Mouse (Mus musculus) cerebellum, postnatal 10 days (tissue): Measurements from ENCODE around the gene Tmem184b.

Experiments
- DNase-seq, 2 experiments: peaks; one replicate each; pipeline ENCODE4 v3.0.0; 2021; ENCODE audit warnings: mixed read lengths in 2 of 2

The Tmem184b gene

GRCm38 (mm10) chr15:79333409-79333808 lies 70.0 kb downstream of the Tmem184b start:
- no peak for DNase-seq

- no peak for DNase-seq
Measured at GRCm38 (mm10) chr15:79330521-79330920, 72.8 kb downstream of the Tmem184b start.

GRCm38 (mm10) chr15:79329979-79330363 lies 73.4 kb downstream of the Tmem184b start:
- DNase-seq = no peak

- DNase-seq = peak in 1 of 2 experiments; percentile 40
Measured at GRCm38 (mm10) chr15:79329346-79329978, 73.9 kb downstream of the Tmem184b start.

- DNase-seq = no peak
Measured at GRCm38 (mm10) chr15:79328939-79329275, 74.5 kb downstream of the Tmem184b start.

GRCm38 (mm10) chr15:79328058-79328938 lies 75.1 kb downstream of the Tmem184b start, which contains the start of gene Pla2g6:
Gene Pla2g6, minus strand, starts transcription at chr15:79328390.
- DNase-seq = peak; percentile 99 to 100

GRCm38 (mm10) chr15:79326971-79327961 lies 76.1 kb downstream of the Tmem184b start:
- peak; percentile 62 to 66 for DNase-seq

GRCm38 (mm10) chr15:79326264-79326663 lies 77.1 kb downstream of the Tmem184b start:
- no peak for DNase-seq

- DNase-seq = peak in 1 of 2 experiments; percentile 31
Measured at GRCm38 (mm10) chr15:79325742-79326141, 77.6 kb downstream of the Tmem184b start.

GRCm38 (mm10) chr15:79324373-79324772 lies 79.0 kb downstream of the Tmem184b start:
- no peak for DNase-seq

- DNase-seq = no peak
Measured at GRCm38 (mm10) chr15:79323791-79324155, 79.6 kb downstream of the Tmem184b start.

GRCm38 (mm10) chr15:79322991-79323790 lies 80.2 kb downstream of the Tmem184b start:
- peak; percentile 55 to 60 for DNase-seq

- DNase-seq = no peak
Measured at GRCm38 (mm10) chr15:79322281-79322990, 80.9 kb downstream of the Tmem184b start.

GRCm38 (mm10) chr15:79321733-79322190 lies 81.6 kb downstream of the Tmem184b start:
- no peak for DNase-seq

- no peak for DNase-seq
Measured at GRCm38 (mm10) chr15:79313848-79314369, 89.5 kb downstream of the Tmem184b start.
